Mouse (Mus musculus) stomach, embryonic 15.5 days (tissue): ENCODE data around the gene Golga4. TPM values are rescaled to one million over a fixed set of nuclear protein-coding genes. Genes with fewer than 3 reads are reported as not detected.

Experiments used
- ATAC-seq: fragments of 200-750 bp; cut with Nextera tagmentation; 2 replicates; pipeline ENCODE4 v1.8.0; 2017; ENCODE audit warnings: low read depth, moderate number of reproducible peaks, moderate TSS enrichment; ENCODE audit not compliant: insufficient read depth, low FRiP score
- H3K27ac ChIP-seq: fragments of 300-500 bp; sonication (generic); 2 replicates; pipeline ENCODE4 v1.5.1; 2015; ENCODE audit warnings: mild to moderate bottlenecking, inconsistent platforms
- H3K27me3 ChIP-seq: fragments of 300-500 bp; sonication (generic); replicated peaks from 2 replicates; pipeline ENCODE4 v1.6.1; 2015; ENCODE audit warnings: inconsistent platforms
- H3K36me3 ChIP-seq: fragments of 300-500 bp; sonication (generic); 2 replicates; pipeline ENCODE4 v1.6.1; 2015; ENCODE audit warnings: inconsistent platforms
- H3K4me1 ChIP-seq: fragments of 300-500 bp; sonication (generic); 2 replicates; pipeline ENCODE4 v1.6.1; 2015; ENCODE audit warnings: inconsistent platforms
- H3K4me2 ChIP-seq: fragments of 300-500 bp; sonication (generic); 2 replicates; pipeline ENCODE4 v1.6.1; 2015; ENCODE audit warnings: mild to moderate bottlenecking, inconsistent platforms
- H3K4me3 ChIP-seq: fragments of 300-500 bp; sonication (generic); replicated peaks from 2 replicates; pipeline ENCODE4 v1.5.1; 2015; ENCODE audit warnings: inconsistent platforms
- H3K9ac ChIP-seq: fragments of 300-500 bp; sonication (generic); 2 replicates; pipeline ENCODE4 v1.6.1; 2015; ENCODE audit warnings: inconsistent platforms
- H3K9me3 ChIP-seq: fragments of 300-500 bp; sonication (generic); 2 replicates; pipeline ENCODE4 v1.6.1; 2016; ENCODE audit warnings: inconsistent platforms
- WGBS: fragments of 180-500 bp; shearing (Covaris S2); methylation state at CpG from one replicate; pipeline ENCODE4 v1.1.7; 2015; 5-methylcytosine and 5-hydroxymethylcytosine counted together
- polyA plus RNA-seq: library from polyadenylated mRNA; unstranded; fragments of >200 nt; fragmentation: Nextera tagmentation; extraction: Ambion mirVana; gene quantifications from 2 replicates; pipeline ENCODE4 v1.2.1, GENCODE M21; 2015

Golga4 gene
- polyA plus RNA-seq, 1 experiment from 2014 or later: 54.6 TPM

DNA sequence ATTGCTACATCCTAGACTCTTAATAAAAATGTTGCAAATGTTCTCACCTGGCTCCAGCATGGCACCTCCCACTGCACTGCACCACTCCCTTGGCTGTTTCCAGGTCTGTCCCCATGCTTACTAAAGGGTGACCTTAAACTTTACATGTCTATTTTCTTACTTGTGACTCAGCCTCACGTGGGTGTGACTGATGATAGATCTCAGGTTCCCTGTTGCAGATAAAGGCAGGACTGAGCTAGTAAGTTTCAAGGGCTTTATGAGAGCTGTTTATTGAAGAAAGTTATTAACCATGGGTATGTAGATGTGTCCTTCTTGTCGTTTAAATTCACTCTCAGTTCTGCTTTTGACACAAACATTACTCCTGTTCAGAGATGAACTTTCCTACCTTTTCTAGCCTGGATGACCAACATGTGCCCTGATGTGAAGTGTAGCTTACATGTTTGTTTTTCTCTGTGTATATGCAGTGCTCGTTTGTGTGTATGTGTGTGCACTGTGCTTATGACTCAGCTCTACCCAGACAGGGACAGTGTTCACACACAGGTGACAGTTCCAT lies 6.7 kb downstream of the Golga4 start:
- WGBS: 48% methylated on average over 3 of the region's 3 CpGs
- no peak overlapping the region for H3K4me2 ChIP-seq
- no peak overlapping the region for H3K4me3 ChIP-seq
- no peaks in the 10 kb centered on the region for H3K9me3 ChIP-seq
- peak; percentile 89 for ATAC-seq
- H3K27me3 ChIP-seq: no peaks in the 10 kb centered on the region
- peaks cover 15% of the 10 kb centered on the region for H3K4me1 ChIP-seq
- H3K9ac ChIP-seq: no peak overlapping the region
- peak overlapping the region; percentile 70 for H3K27ac ChIP-seq
- 0 out of 2 replicates have a peak, but pooled peaks cover 9% of the 10 kb centered on the region for H3K36me3 ChIP-seq

DNA sequence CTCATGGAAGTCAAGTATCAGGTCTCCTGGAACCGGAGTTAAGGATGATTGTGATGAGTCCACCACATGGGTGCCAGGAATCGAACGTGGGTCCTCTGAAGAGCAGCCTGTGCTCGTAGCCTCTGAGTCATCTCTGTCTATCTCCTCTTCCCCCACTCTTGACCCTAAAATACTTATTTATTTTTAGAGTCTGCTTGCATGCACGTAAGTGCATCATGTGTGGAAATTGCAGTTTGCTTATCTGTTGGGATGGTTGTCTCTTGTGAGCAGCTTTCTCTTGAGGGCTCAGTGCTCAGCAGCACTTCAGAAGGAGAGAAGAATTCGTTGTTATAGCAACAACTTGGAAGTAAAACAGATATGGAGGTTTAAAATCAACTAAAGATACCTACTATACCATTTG lies 9.4 kb downstream of the Golga4 start:
- no peak overlapping the region for H3K4me3 ChIP-seq
- no peak overlapping the region for H3K9ac ChIP-seq
- H3K36me3 ChIP-seq: 0 out of 2 replicates have a peak, but pooled peaks cover 9% of the 10 kb centered on the region
- 91% methylated on average over 6 of the region's 6 CpGs for WGBS
- no peak for ATAC-seq
- no peaks in the 10 kb centered on the region for H3K27me3 ChIP-seq
- peaks cover 8% of the 10 kb centered on the region; the same call in 1 of the 2 replicates for H3K4me1 ChIP-seq
- no peak overlapping the region for H3K4me2 ChIP-seq
- no peak overlapping the region for H3K27ac ChIP-seq
- H3K9me3 ChIP-seq: no peaks in the 10 kb centered on the region

DNA sequence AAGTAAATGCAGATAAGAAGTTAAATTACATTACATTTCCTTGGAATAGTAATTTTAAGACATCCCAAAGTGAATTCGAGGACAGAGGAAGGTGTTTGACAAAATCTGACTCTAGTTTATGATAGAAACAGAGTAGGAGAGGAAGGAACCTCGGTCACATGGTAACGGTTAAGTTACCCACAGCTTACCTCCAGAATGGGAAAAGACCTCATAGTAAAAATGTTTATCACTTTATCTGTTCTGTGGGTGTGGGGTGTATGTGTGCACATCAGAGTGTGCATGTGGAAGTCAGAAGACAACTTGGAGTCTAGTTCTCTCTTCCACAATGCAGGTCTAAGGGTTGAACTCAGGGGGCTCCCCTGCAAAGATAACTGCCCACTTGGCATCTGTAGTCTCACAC lies 10.1 kb downstream of the Golga4 start:
- WGBS: 87% methylated on average over 3 of the region's 3 CpGs
- H3K4me3 ChIP-seq: no peak overlapping the region
- no peak for ATAC-seq

DNA sequence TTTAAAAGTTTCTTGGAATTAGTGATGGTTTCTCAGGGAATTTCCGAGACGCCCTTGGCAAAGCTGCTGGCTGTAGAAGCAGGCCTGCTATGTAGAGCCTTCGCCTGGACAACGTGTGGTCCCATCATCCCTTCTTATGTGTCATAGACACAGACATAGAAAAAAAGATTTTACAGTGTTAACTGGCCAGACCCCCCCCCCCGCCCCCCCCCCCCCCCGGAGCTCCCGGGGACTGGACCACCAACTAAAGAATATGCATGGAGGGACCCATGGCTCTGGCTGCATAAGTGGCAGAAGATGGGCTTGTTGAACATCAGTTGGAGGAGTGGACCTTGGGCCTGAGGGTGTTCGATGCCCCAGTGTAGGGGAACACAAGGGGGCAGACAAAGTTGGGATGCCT lies 11.6 kb downstream of the Golga4 start:
- no peak for ATAC-seq
- Histone ChIP-seq H3K27ac (no peak overlapping the region), H3K4me3 (no peak overlapping the region), H3K9me3 (no peaks in the 10 kb centered on the region), H3K4me2 (no peak overlapping the region), H3K9ac (no peak overlapping the region), H3K4me1 (peaks cover 4% of the 10 kb centered on the region; the same call in 1 of the 2 replicates), H3K27me3 (no peaks in the 10 kb centered on the region), H3K36me3 (0 out of 2 replicates have a peak, but pooled peaks cover 9% of the 10 kb centered on the region)
- WGBS: 76% methylated on average over 8 of the region's 8 CpGs

More for the DNA sequence above, 10.1 kb downstream of the Golga4 start:
- no peaks in the 10 kb centered on the region for H3K27me3 ChIP-seq
- peaks cover 12% of the 10 kb centered on the region; the same call in 1 of the 2 replicates for H3K4me1 ChIP-seq
- H3K4me2 ChIP-seq: no peak overlapping the region
- H3K27ac ChIP-seq: no peak overlapping the region
- H3K9me3 ChIP-seq: no peaks in the 10 kb centered on the region
- 0 out of 2 replicates have a peak, but pooled peaks cover 9% of the 10 kb centered on the region for H3K36me3 ChIP-seq
- H3K9ac ChIP-seq: no peak overlapping the region

DNA sequence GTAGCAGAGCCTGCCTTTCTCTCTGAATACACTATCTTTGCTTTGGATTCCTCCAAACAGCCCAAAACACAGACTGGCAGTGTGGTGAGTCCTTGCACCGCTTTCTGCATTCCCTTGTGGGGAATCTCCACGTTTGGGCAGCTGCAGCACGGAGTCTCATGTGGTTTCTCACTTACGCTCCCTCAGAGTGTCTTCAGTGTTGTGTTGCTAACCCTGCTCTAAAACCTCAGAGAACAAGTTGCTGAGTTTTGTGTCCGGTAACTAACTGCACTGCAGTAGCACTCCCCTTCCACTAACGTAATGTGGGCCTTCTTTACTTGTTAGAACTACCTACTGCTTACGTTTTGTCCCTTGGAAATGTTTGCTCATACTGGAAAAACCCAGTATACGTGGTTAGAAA lies 13.0 kb downstream of the Golga4 start:
- ATAC-seq: no peak
- peaks cover 4% of the 10 kb centered on the region; the same call in 1 of the 2 replicates for H3K4me1 ChIP-seq
- H3K9ac ChIP-seq: no peak overlapping the region
- no peak overlapping the region for H3K27ac ChIP-seq
- no peaks in the 10 kb centered on the region for H3K9me3 ChIP-seq
- H3K36me3 ChIP-seq: 0 out of 2 replicates have a peak, but pooled peaks cover 9% of the 10 kb centered on the region
- WGBS: 73% methylated on average over 8 of the region's 8 CpGs
- no peak overlapping the region for H3K4me3 ChIP-seq
- H3K27me3 ChIP-seq: no peaks in the 10 kb centered on the region
- H3K4me2 ChIP-seq: no peak overlapping the region

DNA sequence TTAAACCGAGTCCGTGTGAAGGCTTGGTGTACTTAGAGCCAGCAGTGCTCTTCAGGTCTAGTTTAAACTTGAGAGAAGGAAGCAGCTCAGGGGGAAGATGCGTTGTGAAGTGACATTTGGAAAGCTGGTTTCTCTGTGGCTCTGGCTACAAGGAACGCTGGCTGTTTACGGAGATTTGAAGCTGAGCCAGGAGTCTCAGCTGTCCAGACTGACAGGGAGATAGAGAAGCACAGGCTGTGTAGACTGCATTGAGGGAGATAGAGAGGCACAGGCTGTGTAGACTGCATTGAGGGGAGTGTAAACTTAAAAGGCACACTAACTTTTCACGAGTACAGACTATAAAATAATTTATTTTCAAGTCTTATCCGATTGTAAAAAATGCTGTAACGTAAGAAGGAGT lies 13.9 kb downstream of the Golga4 start:
- no peak overlapping the region for H3K4me3 ChIP-seq
- H3K4me1 ChIP-seq: peaks cover 4% of the 10 kb centered on the region; the same call in 1 of the 2 replicates
- ATAC-seq: no peak
- no peaks in the 10 kb centered on the region for H3K27me3 ChIP-seq
- H3K9ac ChIP-seq: no peak overlapping the region
- H3K36me3 ChIP-seq: 0 out of 2 replicates have a peak, but pooled peaks cover 4% of the 10 kb centered on the region
- no peak overlapping the region for H3K4me2 ChIP-seq
- H3K9me3 ChIP-seq: no peaks in the 10 kb centered on the region
- WGBS: 36% methylated on average over 8 of the region's 8 CpGs
- H3K27ac ChIP-seq: no peak overlapping the region

DNA sequence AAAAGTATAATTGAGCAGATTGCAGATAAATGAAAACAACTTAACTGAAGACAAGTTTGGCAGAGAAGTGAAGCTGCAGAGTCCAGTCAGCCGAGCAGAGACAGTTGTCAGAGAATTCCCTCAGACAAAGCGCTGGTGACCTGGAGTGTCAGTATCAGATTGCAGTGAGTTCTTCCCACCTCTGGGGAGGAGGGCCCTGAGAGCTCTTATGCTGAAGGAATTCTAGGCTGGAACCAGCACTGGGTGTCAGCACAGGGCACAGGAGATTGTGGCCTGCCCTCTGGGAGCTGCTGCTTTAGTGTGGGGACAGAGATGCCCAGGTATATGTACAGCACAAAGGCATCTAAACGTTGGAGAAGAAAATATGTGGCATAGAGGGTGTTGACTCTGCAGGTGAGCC lies 14.8 kb downstream of the Golga4 start:
- Histone ChIP-seq H3K27me3 (no peaks in the 10 kb centered on the region), H3K9ac (no peak overlapping the region), H3K36me3 (no peaks in the 10 kb centered on the region), H3K9me3 (no peaks in the 10 kb centered on the region), H3K4me3 (no peak overlapping the region), H3K4me2 (no peak overlapping the region), H3K4me1 (peaks cover 4% of the 10 kb centered on the region; the same call in 1 of the 2 replicates), H3K27ac (no peak overlapping the region)
- ATAC-seq: no peak
- 35% methylated on average over 3 of the region's 3 CpGs for WGBS

DNA sequence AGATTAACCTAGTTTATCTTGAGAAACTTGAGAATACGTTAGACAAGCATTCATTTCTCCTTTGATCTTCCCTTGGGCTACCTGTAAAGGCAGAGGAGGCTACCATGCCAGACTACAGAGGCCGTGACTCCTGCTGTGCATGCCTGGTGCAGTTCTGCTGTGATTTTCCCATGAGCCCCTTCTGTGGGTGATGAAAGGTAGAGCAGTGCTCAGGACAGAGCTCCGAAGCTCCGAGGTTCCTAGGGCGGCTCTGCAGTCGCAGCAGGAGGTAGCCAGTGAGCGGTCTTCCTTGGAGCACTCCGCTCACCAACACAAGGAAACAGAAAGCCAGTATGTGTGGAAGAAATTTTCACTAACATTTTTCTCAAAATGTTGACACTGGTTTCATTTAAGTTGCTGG lies 15.6 kb downstream of the Golga4 start:
- Histone ChIP-seq H3K9me3 (no peaks in the 10 kb centered on the region), H3K9ac (no peak overlapping the region), H3K27ac (no peak overlapping the region), H3K4me1 (peaks cover 4% of the 10 kb centered on the region; the same call in 1 of the 2 replicates), H3K36me3 (no peaks in the 10 kb centered on the region; the same call in 1 of the 2 replicates), H3K4me2 (no peak overlapping the region), H3K4me3 (no peak overlapping the region), H3K27me3 (no peaks in the 10 kb centered on the region)
- 87% methylated on average over 8 of the region's 8 CpGs for whole genome bisulfite sequencing
- no peak for ATAC-seq

DNA sequence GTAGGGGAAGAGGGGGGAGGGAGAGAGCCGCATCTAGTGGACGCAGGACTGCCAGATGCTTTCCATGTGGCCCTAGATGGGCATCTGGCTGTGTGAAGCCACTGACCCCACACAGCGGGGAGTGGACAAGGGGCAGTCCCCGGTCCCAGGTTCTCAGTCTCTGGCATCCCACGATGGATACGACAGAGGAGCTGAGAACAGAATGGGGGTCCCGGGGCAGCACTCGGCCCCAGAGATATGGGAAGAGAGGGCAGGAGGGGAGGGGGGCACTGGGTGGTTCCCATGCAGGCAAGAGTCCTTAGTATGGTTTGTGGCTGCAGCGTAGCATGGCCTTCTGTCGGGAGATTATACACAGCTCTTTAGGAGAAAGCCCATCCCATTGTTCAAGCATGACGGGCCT lies 17.7 kb downstream of the Golga4 start:
- Histone ChIP-seq H3K27ac (no peak overlapping the region), H3K4me2 (no peak overlapping the region), H3K9me3 (no peaks in the 10 kb centered on the region), H3K4me3 (no peak overlapping the region), H3K9ac (no peak overlapping the region), H3K4me1 (peaks cover 4% of the 10 kb centered on the region; the same call in 1 of the 2 replicates), H3K36me3 (peaks cover 6% of the 10 kb centered on the region), H3K27me3 (no peaks in the 10 kb centered on the region)
- ATAC-seq: no peak
- 83% methylated on average over 11 of the region's 11 CpGs for WGBS

DNA sequence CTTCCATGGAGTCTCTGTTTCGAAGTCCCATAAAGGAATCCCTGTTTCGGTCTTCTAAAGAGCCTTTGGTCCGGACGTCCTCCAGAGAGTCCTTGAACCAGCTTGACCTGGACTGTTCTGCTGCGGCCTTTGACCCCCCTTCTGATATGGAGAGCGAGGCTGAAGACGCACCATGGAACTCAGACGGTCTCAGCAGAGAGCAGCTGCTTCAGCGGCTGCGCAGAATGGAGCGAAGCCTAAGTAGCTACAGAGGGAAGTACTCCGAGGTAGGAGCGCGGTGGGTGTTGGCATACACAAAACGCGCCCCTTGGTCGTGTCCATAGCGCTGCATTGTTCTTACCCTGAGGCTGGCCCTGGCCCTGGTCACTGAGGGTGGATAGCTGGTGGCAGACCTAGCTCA lies 21.0 kb downstream of the Golga4 start:
- WGBS: 92% methylated on average over 18 of the region's 18 CpGs
- Histone ChIP-seq H3K9ac (no peak overlapping the region), H3K4me1 (no peaks in the 10 kb centered on the region), H3K4me2 (no peak overlapping the region), H3K36me3 (peaks cover 18% of the 10 kb centered on the region), H3K9me3 (no peaks in the 10 kb centered on the region), H3K4me3 (no peak overlapping the region), H3K27ac (no peak overlapping the region), H3K27me3 (no peaks in the 10 kb centered on the region)
- ATAC-seq: no peak

DNA sequence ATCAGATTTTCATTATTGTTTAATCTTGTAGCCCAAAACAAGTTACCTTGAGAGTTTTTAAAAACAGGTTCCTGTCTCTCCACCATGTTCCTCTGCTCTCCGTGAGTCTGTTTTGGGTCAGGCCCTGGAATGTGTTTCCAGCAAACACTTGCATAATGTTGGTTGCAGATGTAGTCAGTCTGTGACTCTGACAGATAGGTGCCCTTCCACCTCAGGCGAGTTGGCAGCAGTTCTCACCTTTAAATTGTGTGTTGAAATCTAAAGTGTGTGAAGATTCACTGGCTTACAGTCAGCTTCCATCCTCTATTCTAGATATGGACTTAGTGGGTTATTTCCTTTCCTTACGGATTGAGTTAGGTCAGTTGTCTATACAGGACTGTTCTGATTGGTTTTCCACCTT lies 23.7 kb downstream of the Golga4 start:
- no peak overlapping the region for H3K9ac ChIP-seq
- WGBS: 84% methylated on average over 3 of the region's 3 CpGs
- H3K27me3 ChIP-seq: no peaks in the 10 kb centered on the region
- no peak overlapping the region for H3K4me3 ChIP-seq
- ATAC-seq: no peak
- H3K27ac ChIP-seq: no peak overlapping the region
- H3K4me1 ChIP-seq: no peaks in the 10 kb centered on the region
- no peak overlapping the region for H3K4me2 ChIP-seq
- H3K9me3 ChIP-seq: no peaks in the 10 kb centered on the region
- H3K36me3 ChIP-seq: peaks cover 28% of the 10 kb centered on the region

DNA sequence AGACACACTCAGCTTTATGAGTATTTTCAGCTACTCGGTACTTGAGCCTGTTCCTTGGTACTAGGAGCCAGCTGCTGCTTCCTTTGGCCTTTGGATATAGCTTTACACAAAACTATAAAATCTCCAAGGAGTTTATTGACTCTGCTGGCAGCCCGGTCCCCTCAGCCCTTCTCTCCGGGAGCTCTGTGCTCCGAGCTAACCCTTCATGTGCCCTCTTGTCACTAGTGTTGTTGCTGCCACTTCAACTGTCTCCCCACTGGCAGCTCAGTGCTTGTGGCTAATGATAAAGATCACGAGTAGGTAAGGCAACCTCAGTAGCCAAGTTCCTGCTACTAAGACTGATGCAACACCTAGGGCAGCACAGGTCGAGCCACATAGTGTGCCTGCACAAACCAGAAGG lies 24.6 kb downstream of the Golga4 start:
- WGBS: 75% methylated on average over 6 of the region's 6 CpGs
- H3K4me1 ChIP-seq: no peaks in the 10 kb centered on the region
- ATAC-seq: no peak
- no peaks in the 10 kb centered on the region for H3K9me3 ChIP-seq
- no peak overlapping the region for H3K4me2 ChIP-seq
- H3K27me3 ChIP-seq: no peaks in the 10 kb centered on the region
- no peak overlapping the region for H3K9ac ChIP-seq
- no peak overlapping the region for H3K27ac ChIP-seq
- H3K36me3 ChIP-seq: peaks cover 28% of the 10 kb centered on the region
- no peak overlapping the region for H3K4me3 ChIP-seq
